12 mouse cellular contexts compared by ENCODE assay signal in genomic region chr5:31918566-31918965, GRCm38 (mm10).
A peak's percentile ranks its signal among the peaks of the same experiment; 100 is the strongest.
DNase-seq lines count a peak whose midpoint lies in the region; ATAC-seq and TF ChIP-seq lines count a peak whose summit lies in the region.
"Had no signal": no experiment of that assay in that cellular context is flagged by ENCODE, and none has a peak within 500 bp of the region (broad histone marks: within the 10 kb centered on the region; RNA-seq: fewer than 3 reads in every experiment).

No protein-coding gene starts in this region.

- no peak for TF ChIP-seq POLR2A in spleen, adult 2 months (IDR thresholded peaks at IDR 0.05; ENCODE audit: low read depth, low read length)
- no peak for TF ChIP-seq POLR2A in kidney, adult 2 months (IDR thresholded peaks at IDR 0.05; ENCODE audit: low read depth, low read length)

- peaks cover 4% of the 10 kb centered on the region; the same call in 1 of the 2 replicates for H3K4me1 ChIP-seq in spleen, adult 2 months (ENCODE audit: control insufficient read depth, insufficient read depth, insufficient read length)
- H3K4me1 ChIP-seq in kidney, adult 2 months (ENCODE audit: control insufficient read depth, insufficient read depth, low read length): no peaks in the 10 kb centered on the region; the same call in 1 of the 2 replicates
- H3K4me1 ChIP-seq: midbrain, embryonic 12.5 days had no signal

- intact Hi-C loops in left cerebral cortex, postnatal 4 days (cut with DNase I): no loop called here

- no peaks in the 10 kb centered on the region for H3K27me3 ChIP-seq in spleen, adult 2 months (ENCODE audit: control insufficient read depth, insufficient read depth, low read length)
- no peaks in the 10 kb centered on the region for H3K27me3 ChIP-seq in kidney, adult 2 months (replicated peaks; ENCODE audit: control insufficient read depth, insufficient read depth, low read length)
- H3K27me3 ChIP-seq: intestine, embryonic 15.5 days; lung, embryonic 15.5 days; midbrain, embryonic 12.5 days had no signal

- H3K36me3 ChIP-seq in spleen, adult 2 months (ENCODE audit: control insufficient read depth, insufficient read depth, low read length): no peaks in the 10 kb centered on the region
- H3K36me3 ChIP-seq in kidney, adult 2 months (ENCODE audit: control insufficient read depth, insufficient read depth, low read length): no peaks in the 10 kb centered on the region
- H3K36me3 ChIP-seq: intestine, embryonic 15.5 days; lung, embryonic 15.5 days; midbrain, embryonic 12.5 days had no signal

- H3K27ac ChIP-seq in spleen, adult 2 months (ENCODE audit: insufficient read depth, low read length): peak overlapping the region; percentile 51; the same call in 1 of the 2 replicates
- no peak overlapping the region for H3K27ac ChIP-seq in kidney, adult 2 months (ENCODE audit: insufficient read depth, low read depth, low read length)
- H3K27ac ChIP-seq: intestine, embryonic 15.5 days; lung, embryonic 15.5 days; midbrain, embryonic 12.5 days had no signal

- TF ChIP-seq CTCF in spleen, adult 2 months (IDR thresholded peaks at IDR 0.05; ENCODE audit: extremely low read depth, insufficient read depth, insufficient read length, insufficient replicate concordance): no peak
- TF ChIP-seq CTCF in kidney, adult 2 months (conservative IDR thresholded peaks at IDR 0.05; ENCODE audit: insufficient read depth, insufficient read length, low read depth, low read length): no peak

- peak; percentile 63; the same call in 1 of the 2 replicates for ATAC-seq in granulocyte monocyte progenitor cell, adult 5-6 weeks (replicated peaks; ENCODE audit: poor library complexity, severe bottlenecking)
- ATAC-seq: intestine, embryonic 15.5 days had no signal

- H3K4me3 ChIP-seq in spleen, adult 2 months (ENCODE audit: extremely low read depth, insufficient read depth, insufficient read length): no peak overlapping the region
- no peak overlapping the region for H3K4me3 ChIP-seq in kidney, adult 2 months (ENCODE audit: insufficient read depth, low read depth, low read length)
- H3K4me3 ChIP-seq: intestine, embryonic 15.5 days; lung, embryonic 15.5 days; midbrain, embryonic 12.5 days had no signal

- 12% methylated on average over 4 of the region's 4 CpGs for WGBS in spleen, adult 2 months
- 79% methylated on average over 4 of the region's 4 CpGs for WGBS in kidney, adult 2 months

- peak; percentile 15 for DNase-seq in lung, postnatal 25 days (ENCODE audit: low spot score)
- DNase-seq in lung, postnatal 4 days: no peak
- DNase-seq in spleen, adult 2 months (ENCODE audit: low read depth in 1 of 2, low spot score in 2 of 2): peak; percentile 32 to 62
- peak; percentile 59 to 72 for DNase-seq in thymus, postnatal 36 days
- DNase-seq in left cerebral cortex, postnatal 4 days: no peak
- no peak for DNase-seq in cerebellum, postnatal 10 days
- DNase-seq in kidney, adult 2 months: no peak
- DNase-seq: heart, postnatal 36 days had no signal

Comparison
In these comparisons a context has a peak if more than half of its experiments do, and no peak if none do; other contexts are left out.
1. DNase-seq: peak in lung, postnatal 25 days (single experiment), spleen, adult 2 months (2 of 2) and thymus, postnatal 36 days (2 of 2); none in lung, postnatal 4 days (0 of 2), left cerebral cortex, postnatal 4 days (single experiment), cerebellum, postnatal 10 days (0 of 2) and kidney, adult 2 months (single experiment).